Mouse (Mus musculus): Measurements from ENCODE around the gene Sept5.

Gene Sept5

GRCm38 (mm10) chr16:18582426-18583148, 47.2 kb downstream of the Sept5 start:
- no peak for DNase-seq

- DNase-seq: peak; percentile 51
These were observed 48.0 kb downstream of the Sept5 start for GRCm38 (mm10) chr16:18581623-18582205.

GRCm38 (mm10) chr16:18581050-18581622, 48.6 kb downstream of the Sept5 start:
- peak; percentile 46 for DNase-seq

- DNase-seq: no peak
These were observed 49.4 kb downstream of the Sept5 start for GRCm38 (mm10) chr16:18580389-18580788.

- DNase-seq: no peak
These were observed 52.1 kb downstream of the Sept5 start for GRCm38 (mm10) chr16:18577599-18578160.

- no peak for DNase-seq
These were observed 52.7 kb downstream of the Sept5 start for GRCm38 (mm10) chr16:18577071-18577470.

GRCm38 (mm10) chr16:18574196-18574595, 55.6 kb downstream of the Sept5 start:
- DNase-seq: no peak
